Mouse (Mus musculus) kidney, postnatal 36 days (tissue): ENCODE data around the gene 1520401A03Rik.

Experiments used
- DNase-seq, 2 experiments: peaks; one replicate each; pipeline ENCODE4 v3.0.0; 2021 to 2022; ENCODE audit warnings: mixed read lengths in 2 of 2

1520401A03Rik gene

GRCm38 (mm10) chr17:23742210-23742793 lies 19.7 kb upstream of the 1520401A03Rik start:
- peak; percentile 26 to 75 for DNase-seq

- DNase-seq: no peak
Measured at GRCm38 (mm10) chr17:23741359-23742209, 19.0 kb upstream of the 1520401A03Rik start.

- no peak for DNase-seq
Measured at GRCm38 (mm10) chr17:23740598-23741021, 18.0 kb upstream of the 1520401A03Rik start, which contains the start of gene Paqr4. TSS of gene Paqr4 (minus strand) at chr17:23740867.

GRCm38 (mm10) chr17:23740136-23740584 lies 17.6 kb upstream of the 1520401A03Rik start:
- peak; percentile 91 to 92 for DNase-seq

- no peak for DNase-seq
Measured at GRCm38 (mm10) chr17:23739202-23740135, 16.9 kb upstream of the 1520401A03Rik start.

GRCm38 (mm10) chr17:23738836-23739201 lies 16.2 kb upstream of the 1520401A03Rik start:
- no peak for DNase-seq

- peak in 1 of 2 experiments; percentile 11 for DNase-seq
Measured at GRCm38 (mm10) chr17:23737493-23738445, 15.2 kb upstream of the 1520401A03Rik start.

GRCm38 (mm10) chr17:23734341-23734740 lies 11.8 kb upstream of the 1520401A03Rik start:
- DNase-seq: peak in 1 of 2 experiments; percentile 25

- DNase-seq: no peak
Measured at GRCm38 (mm10) chr17:23730441-23730840, 7.9 kb upstream of the 1520401A03Rik start.

GRCm38 (mm10) chr17:23726758-23727142 lies 4.2 kb upstream of the 1520401A03Rik start:
- DNase-seq: peak; percentile 79

- peak; percentile 94 to 98 for DNase-seq
Measured at GRCm38 (mm10) chr17:23725999-23726757, 3.6 kb upstream of the 1520401A03Rik start, which contains the start of gene Pkmyt1. TSS of gene Pkmyt1 (plus strand) at chr17:23726336.

GRCm38 (mm10) chr17:23725477-23725876 lies 2.9 kb upstream of the 1520401A03Rik start:
- DNase-seq: no peak

GRCm38 (mm10) chr17:23721886-23722285 lies 697 bp downstream of the 1520401A03Rik start:
- no peak for DNase-seq

- no peak for DNase-seq
Measured at GRCm38 (mm10) chr17:23719455-23719854, 3.1 kb downstream of the 1520401A03Rik start.

GRCm38 (mm10) chr17:23717003-23717402 lies 5.6 kb downstream of the 1520401A03Rik start:
- no peak for DNase-seq

GRCm38 (mm10) chr17:23706212-23706611 lies 16.4 kb downstream of the 1520401A03Rik start:
- DNase-seq: peak; percentile 69 to 90

GRCm38 (mm10) chr17:23705525-23706104 lies 17.0 kb downstream of the 1520401A03Rik start:
- no peak for DNase-seq

GRCm38 (mm10) chr17:23704741-23705140 lies 17.8 kb downstream of the 1520401A03Rik start:
- DNase-seq: no peak

GRCm38 (mm10) chr17:23703301-23703700 lies 19.3 kb downstream of the 1520401A03Rik start:
- no peak for DNase-seq

GRCm38 (mm10) chr17:23700079-23700478 lies 22.5 kb downstream of the 1520401A03Rik start:
- peak; percentile 96 to 97 for DNase-seq
